ENCODE assay signal across 8 mouse cellular contexts in the genomic region with DNA sequence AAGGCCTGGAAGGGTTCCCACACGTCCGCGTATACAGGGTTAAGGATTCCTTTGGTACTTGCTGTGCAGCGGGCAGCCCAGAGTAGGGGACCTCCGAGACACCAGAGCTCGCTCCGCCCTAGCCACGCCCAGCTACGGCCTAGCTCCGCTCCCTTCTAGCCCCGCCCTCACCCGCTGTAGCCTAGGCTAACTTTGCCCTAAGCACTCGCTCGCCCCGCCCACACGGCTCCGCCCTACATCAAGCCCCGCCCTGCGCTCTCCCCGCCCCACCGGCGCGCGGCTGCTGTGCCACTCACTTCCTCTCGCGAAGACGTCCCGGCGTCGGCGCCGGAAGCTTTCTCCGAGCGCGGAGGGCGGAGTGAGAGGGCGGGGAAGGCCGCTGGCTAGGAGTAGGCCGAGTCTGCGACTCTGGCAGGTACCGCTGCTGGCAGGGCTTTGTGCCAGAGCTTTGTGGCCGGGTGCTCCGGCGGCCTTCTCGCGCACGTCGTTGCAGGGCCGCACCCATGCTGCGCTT. TPM values are rescaled to one million over a fixed set of nuclear protein-coding genes. Genes with fewer than 3 reads are reported as not detected.
DNase-seq lines count a peak whose midpoint lies in the region; ATAC-seq and TF ChIP-seq lines count a peak whose summit lies in the region.

Gene Anapc4, plus strand, starts transcription at position 252 of the 514 bp plus-strand sequence.

- peak; percentile 99 for DNase-seq in 416B (ENCODE audit: low read depth)
- peak; percentile 99 for DNase-seq in heart, adult 8-10 months (ENCODE audit: low spot score)
- DNase-seq in kidney, adult 9 months, result peak; percentile 100
- peak; percentile 99 for DNase-seq in limb, embryonic 14.5 days (ENCODE audit: low spot score)
- peak; percentile 98 for DNase-seq in midbrain, postnatal 0 days (ENCODE audit: low spot score)
- peak; percentile 100 for DNase-seq in spleen, postnatal 14 days (ENCODE audit: low spot score in 2 of 2)

- ATAC-seq in embryonic facial prominence, embryonic 15.5 days (ENCODE audit: insufficient number of reproducible peaks, low FRiP score, low TSS enrichment, low read depth), result peak; percentile 99
- peak; percentile 98 for ATAC-seq in limb, embryonic 14.5 days (ENCODE audit: low FRiP score, low read depth)
- ATAC-seq in midbrain, postnatal 0 days (ENCODE audit: low FRiP score), result peak; percentile 97

- peaks cover 17% of the 10 kb centered on the region for H3K36me3 ChIP-seq in embryonic facial prominence, embryonic 15.5 days
- H3K36me3 ChIP-seq in limb, embryonic 14.5 days (ENCODE audit: control insufficient read depth, insufficient read depth, low read length), result peaks cover 20% of the 10 kb centered on the region
- H3K36me3 ChIP-seq in midbrain, postnatal 0 days (ENCODE audit: insufficient read depth, low read length), result peaks cover 2% of the 10 kb centered on the region; the same call in 1 of the 2 replicates

- no peak for TF ChIP-seq CTCF in bone marrow, adult 2 months (IDR thresholded peaks at IDR 0.05; ENCODE audit: control insufficient read depth, insufficient read depth, low read length)
- TF ChIP-seq CTCF in midbrain, postnatal 0 days (IDR thresholded peaks at IDR 0.05), result no peak

- peak within 1 kb of the TSS; percentile 62 for H3K4me2 ChIP-seq in embryonic facial prominence, embryonic 15.5 days (replicated peaks)
- H3K4me2 ChIP-seq in limb, embryonic 14.5 days (replicated peaks; ENCODE audit: low read depth, low read length, severe bottlenecking), result peak within 1 kb of the TSS; percentile 67
- H3K4me2 ChIP-seq in midbrain, postnatal 0 days (ENCODE audit: low read depth, low read length, poor library complexity, severe bottlenecking), result peak within 1 kb of the TSS; percentile 82

- TF ChIP-seq POLR2A in bone marrow, adult 2 months (IDR thresholded peaks at IDR 0.05; ENCODE audit: borderline replicate concordance, control insufficient read depth, low read depth, low read length), result peak; percentile 89
- peak; percentile 95 for TF ChIP-seq POLR2A in limb, embryonic 14.5 days (IDR thresholded peaks at IDR 0.05; ENCODE audit: borderline replicate concordance, extremely low read depth, insufficient read depth, insufficient read length)

- peak within 1 kb of the TSS; percentile 82 for H3K27ac ChIP-seq in bone marrow, adult 2 months (ENCODE audit: control insufficient read depth, insufficient read depth, low read depth, low read length, poor library complexity)
- H3K27ac ChIP-seq in embryonic facial prominence, embryonic 15.5 days (replicated peaks), result peak within 1 kb of the TSS; percentile 95
- H3K27ac ChIP-seq in limb, embryonic 14.5 days (replicated peaks; ENCODE audit: low read depth, low read length), result peak within 1 kb of the TSS; percentile 83
- peak within 1 kb of the TSS; percentile 83 for H3K27ac ChIP-seq in midbrain, postnatal 0 days (ENCODE audit: low read depth, low read length)

- H3K9me3 ChIP-seq in embryonic facial prominence, embryonic 15.5 days (replicated peaks), result no peaks in the 10 kb centered on the region
- no peaks in the 10 kb centered on the region for H3K9me3 ChIP-seq in limb, embryonic 14.5 days (ENCODE audit: control insufficient read depth, low read length)
- H3K9me3 ChIP-seq in midbrain, postnatal 0 days (ENCODE audit: low read length), result no peaks in the 10 kb centered on the region

- H3K4me3 ChIP-seq in bone marrow, adult 2 months (replicated peaks; ENCODE audit: control insufficient read depth, low read depth, low read length), result peak within 1 kb of the TSS; percentile 73
- peak within 1 kb of the TSS; percentile 86 for H3K4me3 ChIP-seq in embryonic facial prominence, embryonic 15.5 days (replicated peaks)
- peak within 1 kb of the TSS; percentile 69 for H3K4me3 ChIP-seq in limb, embryonic 14.5 days (replicated peaks; ENCODE audit: low read length)
- H3K4me3 ChIP-seq in midbrain, postnatal 0 days (ENCODE audit: low read depth, low read length), result peak within 1 kb of the TSS; percentile 82

- peak within 1 kb of the TSS; percentile 77 for H3K9ac ChIP-seq in embryonic facial prominence, embryonic 15.5 days
- peak within 1 kb of the TSS; percentile 74 for H3K9ac ChIP-seq in limb, embryonic 14.5 days (ENCODE audit: low read depth, low read length, severe bottlenecking)
- peak within 1 kb of the TSS; percentile 87 for H3K9ac ChIP-seq in midbrain, postnatal 0 days (replicated peaks; ENCODE audit: low read length, poor library complexity, severe bottlenecking)

- peaks cover 2% of the 10 kb centered on the region for H3K4me1 ChIP-seq in bone marrow, adult 2 months (ENCODE audit: control insufficient read depth, insufficient read depth, low read length)
- peaks cover 24% of the 10 kb centered on the region for H3K4me1 ChIP-seq in embryonic facial prominence, embryonic 15.5 days
- H3K4me1 ChIP-seq in limb, embryonic 14.5 days (ENCODE audit: control insufficient read depth, insufficient read depth, low read length), result peaks cover 9% of the 10 kb centered on the region
- peaks cover 12% of the 10 kb centered on the region; the same call in 1 of the 2 replicates for H3K4me1 ChIP-seq in midbrain, postnatal 0 days (ENCODE audit: insufficient read depth, low read length)

- under 1% methylated on average over 50 of the region's 50 CpGs for WGBS in bone marrow, adult 2 months
- WGBS in embryonic facial prominence, embryonic 15.5 days, result under 1% methylated on average over 50 of the region's 50 CpGs
- under 1% methylated on average over 46 of the region's 50 CpGs for WGBS in limb, embryonic 14.5 days
- under 1% methylated on average over 42 of the region's 50 CpGs for WGBS in midbrain, postnatal 0 days

- H3K27me3 ChIP-seq in embryonic facial prominence, embryonic 15.5 days, result no peaks in the 10 kb centered on the region
- H3K27me3 ChIP-seq in limb, embryonic 14.5 days (ENCODE audit: control insufficient read depth, insufficient read depth, low read length), result no peaks in the 10 kb centered on the region
- H3K27me3 ChIP-seq in midbrain, postnatal 0 days (ENCODE audit: insufficient read depth, low read length), result no peaks in the 10 kb centered on the region

RNA-seq across cellular contexts. Expression of gene Anapc4, which starts in this region (rescaled TPM):
- polyA plus RNA-seq in bone marrow, adult 2 months (2011; ENCODE audit: insufficient read depth, insufficient read length, low replicate concordance, missing spikeins), result 47.8 and 82.5 TPM in 2 replicates
- 95.7 and 96.0 TPM in 2 replicates for polyA plus RNA-seq in embryonic facial prominence, embryonic 15.5 days (2015; fragmentation: Nextera tagmentation; extraction: Ambion mirVana)
- 10 to 100 TPM; 28.5 to 40.0 (median 34.4) TPM for total RNA-seq in heart, adult 8-10 months (2022)
- 115 and 149 TPM in 2 replicates for polyA plus RNA-seq in limb, embryonic 14.5 days (2012; rRNA removed)
- 118 and 129 TPM in 2 replicates for polyA plus RNA-seq in limb, embryonic 14.5 days (2014; fragmentation: Nextera tagmentation; extraction: Ambion mirVana)
- 66.4 and 71.1 TPM in 2 replicates for total RNA-seq in midbrain, postnatal 0 days (2014; rRNA removed)
- polyA plus RNA-seq in midbrain, postnatal 0 days (2015; fragmentation: Nextera tagmentation; extraction: Ambion mirVana), result 72.3 and 74.4 TPM in 2 replicates

Comparison
In these comparisons a context has a peak if more than half of its experiments do, and no peak if none do; other contexts are left out.
1. Peak in every context shown above with its lines: DNase-seq, ATAC-seq, H3K4me3 ChIP-seq and H3K27ac ChIP-seq.